Mouse (Mus musculus) cerebellum, postnatal 36 days (tissue): ENCODE measurements at regions not wholly inside any gene's neighbourhood (a gene's known extent, or its start where the extent isn't known, plus 50 kb on each side); places are given as distances from the start of the nearest gene placed in this dataset.

Experiments used
- DNase-seq, 2 experiments: peaks; one replicate each; pipeline ENCODE4 v3.0.0; 2021 to 2022; ENCODE audit warnings: mixed read lengths in 2 of 2

DNA sequence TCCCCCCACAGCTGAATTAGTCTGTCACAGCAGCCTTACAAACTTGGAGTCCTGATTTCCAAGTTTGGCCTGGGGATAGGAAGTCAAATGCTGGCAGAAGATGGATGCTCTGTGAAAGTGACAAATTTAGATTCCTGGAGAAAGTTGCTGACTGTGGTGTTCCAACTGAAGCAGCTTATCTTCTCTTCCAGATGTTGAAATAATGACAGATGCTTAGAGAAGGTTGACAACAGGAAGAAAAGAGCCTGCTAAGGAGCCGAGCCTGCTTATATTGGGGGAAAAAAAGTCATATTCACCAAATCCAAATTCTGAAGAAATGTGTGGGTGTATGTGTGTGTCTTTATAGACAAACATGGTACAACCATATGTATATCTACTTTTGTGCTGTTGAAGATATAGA lies 1380.4 kb upstream of the Cdh8 start:
- DNase-seq: no peak

DNA sequence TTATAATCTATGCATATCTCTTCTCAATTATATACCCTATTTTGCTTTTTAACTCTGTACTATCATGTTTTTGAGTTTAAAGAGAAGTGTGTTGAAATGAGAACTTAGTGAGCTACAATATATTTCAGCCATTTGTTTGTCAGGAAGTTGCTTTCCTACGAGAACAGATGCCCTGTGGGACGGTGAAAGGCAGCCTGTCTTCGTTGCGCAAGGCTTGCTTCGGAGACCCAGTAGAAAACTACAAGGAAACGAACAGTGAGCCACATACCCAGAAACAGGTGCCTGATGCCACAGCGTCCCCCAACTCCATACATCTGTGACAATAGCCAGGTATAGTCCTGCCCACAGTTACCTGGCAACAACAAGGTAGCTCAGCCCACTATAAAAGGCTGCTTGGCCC lies 1377.7 kb upstream of the Cdh8 start:
- no peak for DNase-seq

DNA sequence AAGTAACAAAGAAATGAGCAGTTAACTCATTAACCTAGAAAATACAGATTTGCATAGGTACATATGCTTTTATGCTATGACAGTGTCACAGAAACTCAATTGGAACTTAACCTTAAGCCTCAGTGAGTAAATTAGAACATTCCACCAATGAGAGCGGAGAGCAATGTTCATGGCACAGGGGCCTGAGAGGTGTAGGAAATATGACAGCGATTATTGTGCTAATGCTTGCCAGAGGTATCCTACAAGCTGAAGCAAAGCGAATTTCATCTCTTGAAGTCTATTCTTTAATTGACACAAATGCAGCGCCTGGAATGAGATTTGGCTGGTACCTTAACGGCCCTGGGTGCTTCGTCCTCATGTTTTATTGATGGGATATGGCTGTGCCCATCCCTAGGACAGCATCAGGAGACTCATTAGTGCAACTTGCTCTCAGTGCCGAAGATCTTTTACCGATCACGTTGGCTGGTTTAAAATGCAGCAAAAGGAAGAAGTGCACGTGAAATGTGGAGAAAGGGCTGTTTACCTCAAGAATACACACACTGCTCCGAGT lies 1374.4 kb upstream of the Cdh8 start:
- DNase-seq: no peak

DNA sequence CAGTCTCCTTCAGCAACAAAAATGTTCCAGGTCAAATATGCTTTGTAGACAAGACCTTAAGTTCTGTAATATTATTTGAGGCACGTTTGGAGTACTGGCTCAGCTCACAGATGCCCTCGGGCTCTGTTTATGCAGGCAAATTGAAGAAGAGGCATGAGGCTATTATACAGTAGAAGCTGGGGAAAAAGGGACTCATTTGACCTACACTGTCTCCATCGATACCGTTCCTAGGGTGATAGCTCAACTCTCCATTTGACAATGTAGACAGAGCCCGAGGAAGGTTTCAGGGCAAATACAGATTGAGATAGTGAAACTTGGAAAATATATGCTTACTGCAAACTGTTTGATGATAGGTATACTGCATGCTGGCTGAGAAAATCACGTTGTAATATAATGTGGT lies 1371.9 kb upstream of the Cdh8 start:
- DNase-seq: no peak

DNA sequence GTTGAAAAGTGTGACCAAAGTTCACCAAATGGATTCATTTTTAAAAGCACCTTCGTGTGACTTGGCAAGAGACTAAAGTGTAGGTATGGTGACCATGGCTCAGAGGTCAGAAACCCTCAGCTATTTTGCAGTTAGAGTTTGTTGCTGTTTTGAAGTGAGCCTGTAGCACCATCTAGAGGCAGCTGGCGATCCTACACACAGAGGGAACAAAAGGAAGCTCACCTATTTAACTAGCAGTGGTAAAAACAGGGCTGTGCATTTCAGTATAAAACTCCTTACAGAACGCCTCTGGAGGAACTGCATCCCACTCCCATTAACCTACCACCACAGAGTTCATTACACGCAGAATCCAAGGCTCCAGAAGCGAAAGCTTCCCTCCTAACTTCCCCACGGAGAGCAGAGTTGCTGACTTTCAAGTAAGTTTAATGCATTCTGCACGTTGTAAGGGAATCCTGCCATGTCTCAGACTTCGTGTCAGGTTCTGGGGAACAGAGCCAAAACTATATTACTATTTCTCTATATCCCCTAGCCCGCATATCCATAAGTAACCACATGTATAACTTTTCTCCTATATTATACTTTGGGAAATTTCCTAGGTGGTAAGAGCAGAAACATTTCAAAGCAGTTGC lies 1356.6 kb upstream of the Cdh8 start:
- peak; percentile 58 to 75 for DNase-seq

DNA sequence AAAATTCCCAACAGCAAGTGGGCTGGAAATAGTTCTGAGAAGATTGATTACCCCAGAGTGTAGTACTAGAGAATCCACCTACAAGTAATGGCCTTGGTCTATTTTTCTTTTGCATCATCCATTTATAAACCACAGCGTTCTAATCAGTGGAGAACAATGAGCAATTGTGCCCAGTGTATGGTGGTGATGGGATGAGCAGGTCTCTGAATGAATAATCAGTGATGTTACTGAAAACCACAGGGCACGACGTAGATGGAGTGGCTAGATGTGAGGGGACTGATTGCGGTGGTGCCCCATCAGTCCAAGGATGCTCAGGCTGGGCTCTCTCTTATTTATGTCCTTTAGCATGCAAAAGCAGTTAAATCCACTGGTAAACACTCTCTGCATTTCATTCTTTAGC lies 1353.3 kb upstream of the Cdh8 start:
- no peak for DNase-seq

DNA sequence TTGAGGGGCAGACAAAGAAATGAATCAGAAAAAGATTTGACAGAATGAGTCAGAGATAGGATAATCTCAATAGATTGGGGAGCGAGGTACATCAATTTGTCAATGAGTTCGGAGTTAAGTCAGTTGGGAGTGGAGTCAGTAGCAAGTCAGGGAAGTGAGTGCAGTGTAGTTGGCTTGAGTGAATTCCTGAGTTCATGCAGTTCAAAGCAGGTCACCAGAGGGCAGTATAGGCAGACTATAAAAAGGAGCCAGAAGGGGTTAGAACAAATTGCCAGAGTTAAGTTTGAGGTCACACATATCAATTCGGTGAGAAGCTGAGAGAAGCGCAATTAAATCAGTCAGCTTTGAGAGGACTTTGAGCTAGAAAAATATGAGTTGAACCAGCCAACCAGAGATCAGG lies 1317.7 kb upstream of the Cdh8 start:
- no peak for DNase-seq

DNA sequence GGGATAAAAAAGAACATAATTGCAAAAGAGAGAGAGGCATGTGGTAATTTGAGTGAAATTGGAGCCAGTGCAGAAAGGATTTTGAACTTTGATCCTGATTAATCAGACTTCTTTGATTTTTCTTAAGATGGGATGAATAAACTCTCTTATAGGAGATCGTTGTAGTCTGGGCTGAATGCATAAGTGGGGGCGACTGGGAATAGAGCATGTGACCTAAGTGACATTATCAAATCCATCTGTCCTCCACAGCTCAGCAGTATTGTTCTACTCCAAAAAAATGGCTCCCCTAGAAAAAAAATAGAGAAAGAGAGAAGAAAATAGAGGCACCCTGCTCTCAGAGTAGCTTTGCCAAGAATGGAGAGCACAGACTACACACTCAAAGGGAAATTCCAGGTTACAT lies 1286.1 kb upstream of the Cdh8 start:
- DNase-seq: no peak

DNA sequence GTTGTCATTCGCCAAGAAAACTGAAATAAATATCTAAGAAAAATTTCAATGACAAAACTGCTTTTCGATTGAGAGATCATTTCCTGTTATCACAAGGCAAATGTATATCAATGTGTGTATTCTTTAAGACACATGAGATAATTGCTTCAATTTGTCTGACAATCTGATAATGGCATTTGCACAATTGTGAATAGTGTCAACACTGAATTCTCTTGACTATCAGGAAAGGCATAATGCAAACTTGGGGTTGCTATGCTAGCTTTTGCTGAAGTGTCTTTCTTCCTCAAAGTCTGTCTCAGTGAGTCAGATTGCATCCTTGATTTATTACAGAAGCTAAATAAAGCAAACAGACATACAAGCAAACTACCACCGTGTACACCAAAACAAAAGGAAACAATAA lies 1278.8 kb upstream of the Cdh8 start:
- DNase-seq: no peak

DNA sequence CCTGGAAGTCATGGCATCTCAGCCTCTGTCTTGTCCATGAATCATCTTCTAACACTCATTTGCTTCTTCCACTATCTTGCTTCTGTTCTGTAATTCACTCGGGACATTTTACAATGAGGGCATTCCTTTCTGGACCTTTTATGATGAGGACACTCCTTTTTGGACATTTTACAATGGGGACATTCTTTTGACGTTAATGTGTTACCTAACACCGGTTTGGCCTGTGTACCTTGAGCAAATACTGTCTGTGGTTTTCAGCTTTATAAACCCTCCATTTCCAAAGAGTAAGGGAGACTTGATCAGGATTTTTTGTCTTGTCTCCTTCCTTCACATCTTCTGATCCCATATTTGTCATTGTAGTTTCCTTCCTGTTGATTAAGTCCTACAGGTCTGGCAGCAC lies 1262.3 kb upstream of the Cdh8 start:
- DNase-seq: no peak
